Mouse (Mus musculus): ENCODE data around the gene Nkx3-2.

Gene Nkx3-2

DNA sequence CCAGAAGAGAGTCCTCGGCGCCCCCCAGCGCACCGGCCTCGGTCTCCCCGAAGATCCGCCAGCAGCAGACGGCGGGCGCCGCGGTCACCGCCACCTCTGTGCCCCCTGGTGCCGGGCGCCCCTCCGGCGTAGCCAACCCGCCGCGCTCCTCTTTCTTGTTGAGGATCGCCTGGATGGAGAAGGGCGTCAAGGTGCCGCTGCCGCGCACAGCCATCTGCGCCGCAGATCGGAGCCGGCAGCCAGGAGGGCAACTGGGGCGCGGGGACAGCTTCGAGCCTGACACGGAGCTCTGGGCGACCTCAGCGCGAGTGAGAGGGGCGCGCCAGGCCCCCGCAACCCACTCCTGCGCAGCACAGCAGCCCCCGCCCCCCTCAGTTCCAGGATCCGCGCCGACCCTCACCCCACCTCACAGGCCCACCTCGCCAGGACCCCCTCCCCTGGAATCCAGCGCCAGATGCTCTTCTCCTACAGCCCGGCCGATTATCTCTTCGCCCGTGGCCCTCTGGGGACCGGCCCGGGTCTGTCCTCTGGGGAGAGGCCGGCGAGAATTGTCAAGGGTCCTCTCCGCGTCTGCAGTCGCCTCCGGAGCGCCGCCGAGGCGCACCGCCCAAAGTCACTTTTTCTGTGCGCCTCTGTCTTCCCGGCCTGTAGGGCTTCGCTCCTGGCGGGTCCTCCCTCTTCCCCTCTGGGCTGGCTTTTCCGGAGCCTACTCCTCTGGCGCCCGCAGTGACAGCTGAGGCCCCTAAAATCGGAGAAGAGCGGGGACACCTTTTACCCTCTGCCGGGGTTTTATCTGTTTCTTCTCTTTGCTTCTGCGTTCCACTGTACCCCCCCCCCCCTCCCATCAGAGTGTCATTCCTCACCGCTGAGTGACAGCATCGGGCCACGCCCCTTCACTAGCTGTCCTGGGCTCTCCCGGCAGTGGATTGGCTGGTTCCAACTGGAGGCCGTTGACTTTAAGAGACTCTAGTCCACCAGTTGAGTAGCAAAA, at the start of gene Nkx3-2:
Gene Nkx3-2 (minus strand): TSS at position 771 of the 991 bp plus-strand sequence.
- DNase-seq (ENCODE audit: low spot score), result no peak

DNA sequence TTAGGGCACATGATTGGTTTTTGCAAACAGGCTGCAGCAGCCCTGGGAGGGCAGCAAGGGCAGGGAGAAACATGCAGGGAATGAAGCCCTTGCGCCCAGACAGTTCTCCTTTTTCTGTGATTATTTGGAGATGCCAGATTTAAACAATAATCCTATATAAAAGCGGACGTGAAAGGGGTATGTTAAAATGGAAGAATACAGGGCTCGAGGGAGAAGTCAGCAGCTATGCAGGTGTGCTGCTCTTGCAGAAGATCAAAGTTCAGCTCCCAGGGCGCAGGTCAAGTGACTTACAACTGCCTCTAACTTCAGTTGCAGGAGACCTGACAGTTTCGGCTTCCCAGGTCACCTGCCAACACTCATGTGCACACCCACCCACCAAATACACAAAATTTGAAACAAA, 48.2 kb upstream of the Nkx3-2 start:
- DNase-seq (ENCODE audit: low spot score), result no peak

DNA sequence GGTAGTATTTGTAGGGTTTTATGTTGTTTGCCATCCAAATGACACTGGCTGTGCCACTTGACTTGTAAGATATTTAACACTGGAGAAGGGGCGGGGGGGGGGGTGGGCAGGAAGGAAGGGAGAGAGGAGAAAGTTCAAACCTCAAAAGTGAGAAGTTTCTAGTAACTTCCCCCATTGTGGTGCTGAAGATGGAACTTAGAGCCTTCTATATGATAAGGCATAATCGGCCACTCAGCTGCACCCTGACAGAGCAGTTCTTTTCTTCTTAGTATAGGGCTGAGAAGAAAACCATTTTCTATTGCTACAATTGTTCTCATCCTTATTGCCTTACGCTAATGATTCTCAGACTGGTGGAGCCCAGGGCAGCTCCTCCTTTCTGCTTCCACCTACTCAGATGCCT, 47.0 kb upstream of the Nkx3-2 start:
- DNase-seq (ENCODE audit: low spot score), result no peak

DNA sequence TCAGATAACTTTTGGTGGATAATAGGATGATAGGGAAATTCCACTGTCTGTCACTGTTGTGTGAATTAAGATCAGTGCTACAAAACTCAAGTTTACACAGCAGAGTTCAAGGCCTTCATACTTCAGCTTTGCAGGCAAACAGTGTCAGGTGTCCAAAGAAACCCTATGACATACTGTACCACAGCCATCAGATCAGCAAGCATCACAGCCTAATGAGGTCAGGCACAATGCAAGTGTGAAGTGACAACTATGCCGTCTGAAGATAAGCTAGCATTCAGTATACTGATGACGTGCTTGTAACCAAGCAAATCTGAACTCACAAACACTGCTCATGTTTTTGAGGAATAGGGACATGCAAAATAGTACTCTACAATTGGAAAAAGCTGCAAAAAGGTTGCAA, 43.1 kb upstream of the Nkx3-2 start:
- no peak for DNase-seq (ENCODE audit: low spot score)

DNA sequence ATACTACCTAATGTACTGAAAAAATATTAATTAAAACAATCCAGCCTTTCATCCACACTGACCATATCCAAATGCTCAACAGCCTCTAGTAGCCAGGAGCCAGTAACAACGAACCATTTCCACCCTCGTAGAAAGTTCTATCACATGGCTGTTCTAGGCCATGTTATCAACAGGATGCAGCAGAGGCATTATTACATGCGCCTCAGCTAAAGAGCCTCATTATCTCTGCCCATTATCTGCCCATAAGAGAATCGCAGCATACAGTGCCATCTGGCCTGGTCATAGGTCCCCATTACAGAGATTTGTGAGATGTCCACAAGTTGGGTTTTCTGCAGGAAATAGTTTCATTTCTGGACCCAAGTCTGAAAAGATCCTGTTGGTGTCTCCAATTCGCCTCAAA, 41.9 kb upstream of the Nkx3-2 start:
- no peak for DNase-seq (ENCODE audit: low spot score)

DNA sequence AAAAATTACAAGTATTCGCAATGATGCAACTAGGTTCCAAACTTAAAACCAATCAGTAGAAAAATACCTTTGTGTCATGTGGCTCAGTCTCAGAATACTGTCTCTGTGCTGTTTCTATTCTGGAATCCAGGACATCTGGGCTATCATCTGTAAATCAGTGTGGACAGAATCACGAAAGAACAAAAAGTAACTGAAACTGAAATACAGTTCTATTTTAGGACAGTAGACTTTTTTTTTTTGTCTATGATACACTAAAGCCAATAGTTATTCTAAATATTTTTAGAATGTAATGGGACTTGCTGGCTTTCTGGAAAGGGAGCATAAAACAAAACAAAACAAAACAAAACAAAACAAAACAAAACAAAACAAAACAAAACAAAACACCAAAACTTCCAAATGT, 40.8 kb upstream of the Nkx3-2 start:
- no peak for DNase-seq (ENCODE audit: low spot score)

DNA sequence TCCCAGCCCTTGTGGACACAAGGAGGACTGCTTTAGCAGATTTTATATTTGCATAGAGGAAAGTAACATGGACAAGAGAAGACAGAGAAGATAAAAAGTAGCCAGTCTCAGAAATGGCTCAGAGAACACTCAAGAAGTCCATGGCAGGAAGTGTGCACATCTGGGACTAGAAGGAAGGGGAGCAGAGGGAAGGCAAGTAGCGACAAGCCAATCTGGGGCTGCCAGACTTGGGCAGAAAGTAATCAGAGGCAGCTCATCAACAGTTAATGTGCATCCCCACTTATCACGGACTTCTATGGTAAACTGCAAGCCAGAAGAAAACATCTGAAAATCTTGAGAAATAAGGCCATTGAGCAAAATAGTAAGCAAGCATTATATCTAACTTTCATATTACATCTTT, 40.3 kb upstream of the Nkx3-2 start:
- DNase-seq (ENCODE audit: low spot score), result no peak

DNA sequence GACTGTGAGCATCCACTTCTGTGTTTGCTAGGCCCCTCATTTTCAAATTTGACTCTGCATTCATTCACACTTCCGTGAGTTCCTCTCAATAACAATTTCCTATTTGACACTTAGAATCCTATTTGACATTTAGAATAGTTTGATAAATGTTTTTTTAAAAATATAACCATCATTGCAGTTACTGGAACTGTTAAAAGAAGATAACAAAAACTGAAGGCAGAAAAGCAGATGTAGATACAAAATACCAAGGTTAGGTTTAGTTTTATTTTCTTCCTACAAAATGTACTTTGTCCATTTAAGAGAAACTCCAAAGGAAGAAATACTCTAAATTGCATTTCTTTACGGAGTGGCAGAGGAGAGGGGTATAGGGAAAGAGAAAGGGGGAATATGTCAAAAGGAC, 37.3 kb upstream of the Nkx3-2 start:
- DNase-seq (ENCODE audit: low spot score), result no peak

DNA sequence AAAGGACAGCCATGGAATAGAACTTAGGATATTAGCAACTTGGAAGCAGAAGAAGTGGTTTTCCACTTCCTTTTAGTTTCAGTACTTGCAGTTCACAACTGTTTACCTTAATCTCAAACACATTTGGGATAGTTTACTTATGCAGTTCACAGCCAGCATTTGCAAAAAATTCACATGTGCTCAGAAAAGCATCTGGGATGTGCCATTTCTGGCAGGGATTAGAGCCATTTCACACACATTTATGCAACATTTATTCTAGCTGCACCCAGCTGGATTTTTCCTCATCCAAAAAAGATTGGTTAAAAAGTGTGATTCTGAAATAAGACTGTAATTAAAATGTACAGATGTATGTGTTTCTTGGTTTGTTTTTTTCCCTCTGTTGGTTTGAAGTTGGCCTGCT, 30.1 kb upstream of the Nkx3-2 start:
- DNase-seq (ENCODE audit: low spot score), result no peak

DNA sequence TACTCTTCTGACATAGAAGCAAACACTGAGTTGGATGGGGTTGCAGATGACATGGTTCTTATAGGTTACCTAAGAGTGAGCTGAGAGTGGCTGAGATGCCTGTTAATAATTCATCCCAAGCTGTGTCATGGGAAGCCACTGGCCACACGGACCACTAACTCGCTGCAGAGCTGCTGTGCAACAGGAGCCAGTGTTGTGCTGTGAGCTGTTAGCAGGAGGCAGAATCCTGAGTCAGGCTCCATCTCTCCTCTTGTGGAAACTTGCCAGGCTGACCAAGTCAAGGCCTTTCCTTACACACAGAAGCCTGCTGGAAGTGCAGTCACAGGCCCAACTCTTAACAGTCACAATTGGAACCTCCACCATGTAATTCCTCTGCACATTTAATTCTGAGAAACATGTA, 26.2 kb upstream of the Nkx3-2 start:
- DNase-seq (ENCODE audit: low spot score), result no peak

DNA sequence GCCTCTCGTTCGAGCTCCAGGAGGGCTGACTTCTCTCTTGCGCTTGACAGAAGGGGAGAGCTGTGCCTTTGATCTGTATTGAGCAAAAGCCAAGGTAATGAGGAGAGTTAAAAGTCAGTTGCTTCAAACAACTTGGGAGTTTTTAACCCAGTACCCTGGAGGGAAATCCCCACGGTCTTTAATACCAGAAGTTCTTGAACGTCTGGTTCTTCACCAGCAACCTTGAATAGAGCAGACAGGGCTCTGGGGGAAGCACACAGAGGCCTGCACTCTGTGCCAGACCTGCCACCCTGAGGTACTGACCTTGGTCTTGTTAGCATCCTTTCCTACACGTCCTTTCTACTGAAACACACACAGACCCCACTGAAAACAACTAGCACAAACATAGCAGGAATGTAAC, 24.6 kb upstream of the Nkx3-2 start:
- no peak for DNase-seq (ENCODE audit: low spot score)

DNA sequence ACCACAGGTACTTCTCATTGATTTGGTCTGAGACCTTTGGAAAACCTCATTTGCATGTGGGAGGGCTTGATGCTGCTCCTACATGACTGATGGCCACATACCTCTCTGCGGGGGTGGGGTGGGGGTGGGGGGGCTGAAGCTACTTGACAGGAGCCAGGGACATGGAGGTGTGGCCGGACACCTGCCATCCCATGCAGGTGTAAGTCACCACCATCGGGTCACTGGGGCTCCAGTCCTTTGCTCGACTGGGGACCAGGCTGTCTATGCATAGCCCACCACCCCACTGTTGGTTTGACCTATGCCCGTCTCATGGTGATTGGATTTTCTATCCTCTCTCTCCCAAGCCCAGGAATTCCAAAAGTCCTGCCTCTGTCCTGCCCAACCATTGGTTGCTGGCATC, 17.6 kb upstream of the Nkx3-2 start:
- DNase-seq (ENCODE audit: low spot score), result no peak

DNA sequence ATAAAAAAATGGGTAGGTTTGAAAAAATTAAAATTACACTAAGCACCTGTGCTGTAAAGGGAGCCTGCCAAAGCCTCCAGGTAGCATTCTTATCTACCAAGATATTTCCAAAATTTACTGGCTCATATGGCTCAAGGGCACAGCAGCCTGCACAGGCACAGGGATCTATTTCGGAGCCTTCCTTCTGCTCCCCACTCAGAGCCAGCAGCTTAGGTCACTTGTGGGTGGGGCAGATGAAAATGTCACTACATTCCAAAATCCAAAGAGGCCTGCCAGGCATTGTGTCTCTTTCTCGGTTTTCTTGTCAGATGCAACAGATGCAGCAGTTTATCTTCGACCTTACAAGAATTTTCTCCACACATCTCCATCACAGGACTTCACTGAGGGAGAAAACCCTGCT, 15.7 kb upstream of the Nkx3-2 start:
- no peak for DNase-seq (ENCODE audit: low spot score)

DNA sequence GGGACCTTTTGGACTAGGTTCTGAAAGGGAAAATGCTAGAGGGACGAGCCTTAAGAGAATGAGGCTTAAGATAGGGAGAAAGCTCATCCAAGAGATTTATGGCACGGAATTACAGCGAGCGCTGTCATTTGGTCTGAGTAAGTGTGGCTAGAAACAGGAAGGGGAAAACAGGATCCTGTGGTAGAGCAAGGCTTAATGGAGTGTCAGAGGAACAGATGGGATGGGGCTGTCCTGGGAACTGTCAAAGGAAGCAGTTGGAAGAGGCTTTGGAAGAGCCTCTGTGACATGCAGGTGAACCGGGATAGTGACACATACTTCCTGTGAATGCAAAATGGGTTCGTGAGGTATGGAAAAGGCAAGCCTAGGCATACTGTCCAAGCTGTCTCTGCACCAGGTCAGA, 11.4 kb upstream of the Nkx3-2 start:
- DNase-seq (ENCODE audit: low spot score), result no peak

DNA sequence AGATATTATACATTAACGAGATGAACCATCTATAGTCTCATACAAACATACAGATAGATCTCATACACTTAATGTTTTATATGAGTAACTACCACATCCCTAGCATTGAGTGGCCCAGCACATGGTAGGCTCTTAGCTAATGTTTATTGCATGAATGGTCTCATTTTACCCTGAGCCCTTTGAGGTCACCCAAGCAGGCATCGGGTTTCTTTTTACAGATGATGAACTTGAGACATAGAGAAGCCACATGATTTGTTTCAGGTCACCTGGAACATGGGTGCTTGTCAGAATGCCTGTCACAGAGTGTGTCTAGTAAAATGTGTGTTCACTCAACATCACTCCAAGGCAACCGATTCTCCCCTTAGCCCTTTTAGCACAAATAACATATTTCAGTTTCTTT, 11.0 kb upstream of the Nkx3-2 start:
- DNase-seq (ENCODE audit: low spot score), result no peak

DNA sequence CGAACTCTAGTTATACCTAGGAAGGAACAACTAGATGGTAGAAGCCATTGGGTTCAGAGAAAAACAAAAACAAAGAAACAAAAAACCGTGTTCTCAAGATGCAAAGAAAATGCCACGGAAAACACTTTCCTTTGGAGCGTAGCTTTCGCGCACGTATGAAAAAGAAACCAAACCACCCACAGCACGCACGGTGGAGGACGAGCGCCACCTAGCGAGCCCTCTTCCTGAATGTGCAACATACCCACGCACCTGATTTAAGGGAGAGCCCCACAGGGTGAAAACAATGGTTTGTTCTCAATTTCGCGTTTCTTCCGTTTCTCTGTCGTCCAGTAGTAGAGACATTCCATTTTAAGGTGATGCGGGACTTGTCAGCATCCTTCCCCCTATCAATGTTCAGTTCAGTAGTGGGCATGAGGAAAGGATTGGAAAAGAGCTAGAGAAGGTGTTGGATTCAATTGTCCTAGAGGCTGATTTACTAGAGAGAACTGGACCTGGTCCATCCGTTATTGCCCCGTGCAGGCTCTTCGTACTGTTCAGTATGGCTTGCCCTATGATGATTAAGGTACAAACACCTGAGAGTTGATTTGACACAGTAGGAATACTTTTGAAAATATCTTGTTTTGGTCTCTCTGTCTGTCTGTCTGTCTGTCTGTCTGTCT, 4.2 kb upstream of the Nkx3-2 start:
- peak; percentile 57 for DNase-seq (ENCODE audit: low spot score)

DNA sequence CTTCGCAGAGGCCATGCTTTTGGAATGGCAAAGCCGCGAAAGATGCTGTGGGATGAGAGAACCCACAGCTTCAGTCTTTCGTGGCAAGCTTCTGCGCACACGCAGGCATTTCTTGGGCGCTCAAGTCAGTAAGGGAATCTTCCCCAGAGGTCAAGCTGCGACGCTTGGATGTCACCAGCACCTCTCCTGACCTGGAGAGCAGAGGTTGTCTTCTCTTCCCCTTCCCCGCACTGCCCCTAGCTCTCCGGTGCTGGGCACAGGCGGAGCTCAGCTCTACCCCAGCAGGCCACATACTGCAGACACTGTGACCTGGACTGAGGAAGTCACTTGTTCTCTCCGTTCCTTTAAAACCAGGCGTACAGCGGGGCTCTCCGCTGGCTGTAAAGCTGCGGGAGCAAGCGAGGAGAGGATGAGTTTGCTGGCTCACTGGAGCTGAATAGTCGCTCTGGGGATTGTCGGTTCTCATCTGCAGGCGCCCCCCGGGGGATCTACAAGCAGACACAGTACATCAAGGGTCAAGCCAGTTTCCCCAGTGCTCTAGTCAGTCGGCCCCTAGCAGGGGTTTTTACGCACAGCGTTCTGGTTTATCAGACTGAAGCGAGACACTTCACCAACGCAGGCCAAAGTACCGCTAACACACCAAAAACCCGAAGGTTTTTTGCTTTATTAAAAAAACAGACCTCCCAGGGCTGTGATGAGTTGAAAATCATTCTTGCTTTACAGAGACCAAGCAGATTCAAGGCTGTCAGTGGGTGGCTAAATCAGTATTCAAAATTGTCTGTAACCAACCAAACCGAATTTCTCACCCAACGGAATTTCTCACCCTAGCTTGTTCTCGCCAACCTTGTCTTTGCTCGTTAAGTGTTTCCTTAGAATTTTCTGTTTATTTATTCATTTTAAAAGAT, 3.2 kb upstream of the Nkx3-2 start:
- DNase-seq (ENCODE audit: low spot score), result no peak

DNA sequence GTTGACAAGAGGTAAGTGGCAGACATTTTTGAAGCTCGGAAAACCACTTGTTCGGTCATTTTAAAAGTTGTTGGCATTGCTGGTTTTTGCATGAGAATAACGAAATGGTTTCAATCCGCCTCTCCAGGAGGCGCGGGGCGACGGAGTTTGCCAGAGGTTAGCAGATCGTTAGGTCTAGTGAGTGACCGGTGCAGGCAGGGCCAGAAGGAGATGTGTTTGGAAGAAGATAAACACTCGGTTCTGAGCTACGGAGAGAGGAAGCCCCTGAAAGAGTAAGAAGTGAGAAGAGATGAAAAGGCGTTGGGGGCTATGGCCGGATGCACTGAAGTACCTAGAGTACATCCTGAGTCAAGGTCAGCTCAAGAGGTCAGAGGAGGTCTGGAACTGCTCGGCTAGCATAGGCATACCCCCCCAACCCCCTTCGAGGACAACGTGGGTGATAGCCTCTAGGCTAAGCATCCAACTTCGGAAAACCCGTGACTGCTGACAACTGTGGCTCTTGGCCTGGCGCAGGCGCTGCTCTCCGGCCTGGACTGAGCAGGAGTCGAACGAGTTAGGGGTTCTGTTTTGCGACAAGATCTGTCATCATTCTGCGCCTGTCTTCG, 2.2 kb upstream of the Nkx3-2 start:
- no peak for DNase-seq (ENCODE audit: low spot score)

DNA sequence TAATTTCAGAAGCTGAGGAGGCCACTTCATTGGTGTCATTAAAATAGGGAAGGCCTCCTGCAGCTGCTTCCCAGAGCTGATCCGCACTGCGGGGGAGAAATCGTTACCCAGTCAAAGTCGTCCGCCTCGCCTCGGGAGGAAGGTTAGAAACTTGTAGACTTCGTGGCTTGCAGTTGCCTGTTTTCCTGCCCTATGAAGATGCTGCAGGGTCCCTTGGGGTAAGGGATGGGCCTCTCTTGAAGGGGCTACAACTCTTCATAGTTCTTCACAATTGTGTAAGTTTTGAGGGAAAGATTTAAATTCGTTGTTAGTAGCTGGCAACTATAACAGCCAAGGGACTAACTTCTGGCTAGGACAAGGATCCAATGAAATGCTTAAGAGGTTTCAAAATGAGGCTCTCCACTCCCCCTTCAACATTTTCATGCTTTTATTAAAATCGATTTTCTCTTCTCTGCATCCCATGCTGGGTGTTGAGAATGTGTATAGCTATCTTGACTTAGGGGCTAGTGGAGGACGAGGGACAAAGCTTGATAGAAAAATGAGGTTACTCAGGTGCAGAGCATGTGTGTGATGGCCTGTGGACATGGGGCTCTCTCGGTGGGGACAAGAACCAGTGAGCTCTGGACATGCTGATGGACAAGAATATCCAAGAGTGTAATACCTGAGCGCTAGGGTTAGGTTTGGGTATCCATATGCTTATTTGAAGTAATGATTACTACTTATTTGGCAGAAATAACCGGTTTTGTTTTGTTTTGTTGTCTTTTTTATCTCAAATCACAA, 1.5 kb upstream of the Nkx3-2 start:
- DNase-seq (ENCODE audit: low spot score), result no peak

DNA sequence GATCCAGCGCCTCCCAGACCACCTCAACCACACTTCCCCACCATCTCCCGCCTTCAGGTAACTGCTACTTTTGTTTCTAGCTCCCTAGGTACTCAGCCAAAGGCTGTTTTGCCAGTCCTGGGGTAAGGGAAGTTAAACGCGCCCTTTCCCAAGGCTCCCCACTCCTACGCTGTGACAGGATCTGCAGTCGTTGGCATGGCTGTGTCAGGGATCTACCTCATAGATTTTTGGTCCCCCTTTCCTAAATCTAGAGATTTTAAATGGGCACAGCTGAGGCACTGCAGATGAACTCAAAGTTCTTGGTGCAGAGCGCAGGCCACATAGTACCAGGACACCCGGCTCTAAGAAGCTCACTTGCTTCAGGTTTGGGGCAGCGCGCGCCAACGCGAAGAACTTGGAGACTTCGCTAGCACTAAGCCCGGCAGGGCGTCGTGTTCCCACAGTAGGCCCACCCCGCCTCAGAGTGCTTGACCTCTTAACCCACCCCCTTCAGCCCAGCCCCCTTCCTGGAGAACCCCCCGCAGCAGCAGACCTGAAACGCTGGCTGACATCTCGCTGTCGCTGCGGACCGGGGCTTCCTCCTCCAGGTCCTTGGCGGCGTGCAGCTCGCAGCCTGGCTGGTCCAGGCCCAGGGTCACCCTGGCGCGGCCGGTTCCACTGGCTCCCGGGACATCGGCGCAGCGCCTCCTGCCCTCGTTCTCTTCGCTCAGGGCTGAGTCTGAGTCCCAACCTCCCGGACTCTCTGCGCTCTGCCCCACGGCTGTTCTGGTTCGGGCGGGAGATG, 1.2 kb downstream of the Nkx3-2 start:
- DNase-seq (ENCODE audit: low spot score), result no peak
